9 mouse cellular contexts compared by ENCODE assay signal in the genomic region with DNA sequence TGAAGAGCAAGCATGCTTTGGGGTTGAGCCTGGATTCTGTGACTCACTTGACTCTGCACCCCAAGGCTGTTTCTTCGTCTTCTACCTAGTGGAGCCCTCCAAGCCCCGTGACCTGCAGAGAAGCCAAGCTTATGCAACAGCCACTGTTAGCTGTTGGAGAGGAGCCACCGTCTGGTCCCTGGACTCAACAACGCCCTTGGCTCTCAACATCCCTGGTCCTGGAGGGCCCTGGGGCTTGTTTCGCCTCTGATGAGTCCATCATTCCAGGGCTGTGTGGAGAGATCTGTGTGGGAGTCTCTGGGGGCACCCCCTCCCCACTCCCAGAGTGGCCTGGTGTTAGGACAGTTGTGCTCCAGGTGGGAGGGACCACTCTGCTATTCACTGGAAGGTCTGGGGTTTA. TPM values are rescaled to one million over a fixed set of nuclear protein-coding genes. Genes with fewer than 3 reads are reported as not detected.
DNase-seq lines count a peak whose midpoint lies in the region; ATAC-seq lines count a peak whose summit lies in the region.
"Had no signal": no experiment of that assay in that cellular context is flagged by ENCODE, and none has a peak within 500 bp of the region (broad histone marks: within the 10 kb centered on the region; RNA-seq: fewer than 3 reads in every experiment).

No protein-coding gene starts in this region.

- H3K9ac ChIP-seq in stomach, embryonic 16.5 days (ENCODE audit: low read length): no peak overlapping the region
- no peak overlapping the region for H3K9ac ChIP-seq in forebrain, embryonic 12.5 days
- H3K9ac ChIP-seq: heart, embryonic 13.5 days; liver, embryonic 15.5 days had no signal

- H3K4me1 ChIP-seq in stomach, embryonic 16.5 days (ENCODE audit: control insufficient read depth, insufficient read depth, low read length): no peaks in the 10 kb centered on the region
- 0 out of 2 replicates have a peak, but pooled peaks cover 3% of the 10 kb centered on the region for H3K4me1 ChIP-seq in forebrain, embryonic 12.5 days

- peak; percentile 89 for DNase-seq in adipocyte (ENCODE audit: low spot score)
- peak; percentile 25 to 57 for DNase-seq in adrenal gland, postnatal 4 days (ENCODE audit: low spot score in 2 of 2)
- DNase-seq in heart, postnatal 14 days: peak; percentile 84 to 89
- DNase-seq in left cerebral cortex, postnatal 36 days (ENCODE audit: low spot score in 2 of 2): peak; percentile 19 to 53
- no peak for DNase-seq in liver

- no peaks in the 10 kb centered on the region for H3K9me3 ChIP-seq in stomach, embryonic 16.5 days (replicated peaks; ENCODE audit: control insufficient read depth, low read length)
- no peaks in the 10 kb centered on the region for H3K9me3 ChIP-seq in forebrain, embryonic 12.5 days
- H3K9me3 ChIP-seq: heart, embryonic 13.5 days; liver, embryonic 15.5 days had no signal

- H3K36me3 ChIP-seq in stomach, embryonic 16.5 days (ENCODE audit: control insufficient read depth, insufficient read depth, low read length): no peaks in the 10 kb centered on the region
- no peaks in the 10 kb centered on the region; the same call in 1 of the 2 replicates for H3K36me3 ChIP-seq in forebrain, embryonic 12.5 days (replicated peaks)

- no peak overlapping the region for H3K4me3 ChIP-seq in stomach, embryonic 16.5 days (replicated peaks; ENCODE audit: low read length)
- H3K4me3 ChIP-seq in forebrain, embryonic 12.5 days (replicated peaks): no peak overlapping the region
- H3K4me3 ChIP-seq: heart, embryonic 13.5 days; liver, embryonic 15.5 days had no signal

- no peaks in the 10 kb centered on the region for H3K27me3 ChIP-seq in stomach, embryonic 16.5 days (ENCODE audit: control insufficient read depth, insufficient read depth, low read length)
- no peaks in the 10 kb centered on the region for H3K27me3 ChIP-seq in forebrain, embryonic 12.5 days
- H3K27me3 ChIP-seq: heart, embryonic 13.5 days; liver, embryonic 15.5 days had no signal

- no peak overlapping the region for H3K4me2 ChIP-seq in stomach, embryonic 16.5 days (ENCODE audit: low read depth, low read length)
- no peak overlapping the region for H3K4me2 ChIP-seq in forebrain, embryonic 12.5 days
- H3K4me2 ChIP-seq: heart, embryonic 13.5 days; liver, embryonic 15.5 days had no signal

- intact Hi-C loops in heart, postnatal 14 days (cut with DNase I): no loop called here
- intact Hi-C loops in left cerebral cortex, postnatal 36 days (cut with DNase I): no loop called here

- ATAC-seq in stomach, embryonic 16.5 days (ENCODE audit: insufficient read depth, low FRiP score): 0 out of 2 replicates have a peak, but pooled peaks have one; percentile 30
- no peak for ATAC-seq in forebrain, embryonic 12.5 days (ENCODE audit: low FRiP score)

- no peak overlapping the region for H3K27ac ChIP-seq in stomach, embryonic 16.5 days (ENCODE audit: low read length)
- no peak overlapping the region for H3K27ac ChIP-seq in forebrain, embryonic 12.5 days
- H3K27ac ChIP-seq: heart, embryonic 13.5 days; liver, embryonic 15.5 days had no signal

- WGBS in stomach, embryonic 16.5 days: 62% methylated on average over 5 of the region's 5 CpGs
- 73% methylated on average over 5 of the region's 5 CpGs for WGBS in forebrain, embryonic 12.5 days

RNA-seq across cellular contexts. Expression of gene Steap3, which starts 24.3 kb away (rescaled TPM):
- total RNA-seq in adrenal gland, postnatal 4 days (2021): 10 to 100 TPM; 31.0 to 35.7 TPM
- 10 to 100 TPM; 29.6 to 32.7 TPM for total RNA-seq in heart, postnatal 14 days (2021)
- total RNA-seq in left cerebral cortex, postnatal 36 days (2021): 1 to 10 TPM; 4.6 to 6.6 TPM
- polyA plus RNA-seq in stomach, embryonic 16.5 days (2015; fragmentation: Nextera tagmentation; extraction: Ambion mirVana): 5.2 and 8.2 TPM in 2 replicates
- 1.5 and 1.7 TPM in 2 replicates for polyA plus RNA-seq in forebrain, embryonic 12.5 days (2016; fragmentation: Nextera tagmentation; extraction: Ambion mirVana)

Comparison
In these comparisons a context has a peak if more than half of its experiments do, and no peak if none do; other contexts are left out.
1. RNA of gene Steap3, which starts 24.3 kb away (total RNA-seq): 31.0 to 35.7 TPM in adrenal gland, postnatal 4 days and 29.6 to 32.7 TPM in heart, postnatal 14 days; 4.6 to 6.6 TPM in left cerebral cortex, postnatal 36 days; every median in the first group is over 4 times any median in the second.